Mouse (Mus musculus): Measurements from ENCODE around the gene Tmem121.

GRCm38 (mm10) chr12:113212326-113212924 lies 26.7 kb downstream of the Tmem121 start:
- TF ChIP-seq CTCF (IDR thresholded peaks at IDR 0.05): no peak
- no peak for TF ChIP-seq EP300 (IDR thresholded peaks at IDR 0.05)
